Mouse (Mus musculus): ENCODE measurements around the gene Slc35a3.

GRCm38 (mm10) chr3:116710941-116711340, 1.7 kb downstream of the Slc35a3 start:
- TF ChIP-seq FLI1 (IDR thresholded peaks at IDR 0.05; ENCODE audit: low read length), result no peak
- no peak for TF ChIP-seq GATA1 (IDR thresholded peaks at IDR 0.05; ENCODE audit: borderline replicate concordance, low read length)
